Mouse (Mus musculus) liver, adult (tissue): ENCODE data around the gene Dhx38.

Experiments used
- GATA4 ChIP-seq: IDR thresholded peaks from 2 replicates; pipeline ENCODE4 v1.6.1; 2014; ENCODE audit warnings: mild to moderate bottlenecking, low read length; ENCODE audit not compliant: insufficient replicate concordance

Gene Dhx38

GRCm38 (mm10) chr8:109499009-109499717 is 66.5 kb downstream of the Dhx38 start:
- TF ChIP-seq GATA4: no peak
